Mouse (Mus musculus) CH12.LX (cell line): ENCODE results near the gene Unc13b. TPM values are rescaled to one million over a fixed set of nuclear protein-coding genes. Genes with fewer than 3 reads are reported as not detected.

Source experiments
- DNase-seq: peaks from one replicate; pipeline ENCODE4 v3.0.0-alpha.2; 2013; ENCODE audit errors: extremely low read depth
- H3K27ac ChIP-seq: 2 replicates; pipeline ENCODE4 v1.5.1; 2012; ENCODE audit warnings: low read depth, mild to moderate bottlenecking, control low read depth, moderate library complexity; ENCODE audit not compliant: insufficient read depth
- H3K27me3 ChIP-seq: replicated peaks from 2 replicates; pipeline ENCODE3; 2012; ENCODE audit warnings: inconsistent platforms
- H3K36me3 ChIP-seq, 2 experiments: replicated peaks in 1 of 2; 2 replicates each; pipeline versions ENCODE3 to v1.6.1; 2012; ENCODE audit warnings: inconsistent platforms in 1 of 2, low read length in 1 of 2, mild to moderate bottlenecking in 1 of 2, mixed read lengths in 1 of 2, moderate library complexity in 1 of 2; ENCODE audit not compliant: control insufficient read depth in 1 of 2, insufficient read depth in 1 of 2
- H3K4me1 ChIP-seq, 2 experiments: 2 replicates each; pipeline ENCODE4 v1.6.1; 2012; ENCODE audit warnings: inconsistent platforms in 1 of 2, moderate library complexity in 1 of 2; ENCODE audit not compliant: insufficient read depth in 2 of 2, control insufficient read depth in 1 of 2
- H3K4me2 ChIP-seq: 2 replicates; pipeline ENCODE4 v1.6.1; 2012; ENCODE audit warnings: low read depth, mild to moderate bottlenecking, control low read depth; ENCODE audit not compliant: poor library complexity, insufficient read depth, severe bottlenecking
- H3K4me3 ChIP-seq, 3 experiments: fragments of 150-350 bp in 1 of 3; sonication (generic) in 1 of 3; replicated peaks in 1 of 3; 2 replicates each; pipeline versions ENCODE3 to v1.5.1; 2011 to 2012; ENCODE audit warnings: low read depth in 2 of 3, low read length in 2 of 3, mild to moderate bottlenecking in 2 of 3, moderate library complexity in 2 of 3, control low read depth in 1 of 3, improper control_type of control experiment in 1 of 3, inconsistent platforms in 1 of 3, mixed read lengths in 1 of 3; ENCODE audit not compliant: poor library complexity in 1 of 3
- H3K79me2 ChIP-seq: replicated peaks from 2 replicates; pipeline ENCODE4 v1.6.1; 2012; ENCODE audit warnings: mild to moderate bottlenecking, moderate library complexity; ENCODE audit not compliant: control insufficient read depth, poor library complexity, insufficient read depth, severe bottlenecking; ENCODE audit errors: extremely low read depth
- H3K9ac ChIP-seq: 2 replicates; pipeline ENCODE4 v1.6.1; 2012; ENCODE audit warnings: low read depth, mild to moderate bottlenecking, control low read depth, moderate library complexity; ENCODE audit not compliant: insufficient read depth
- H3K9me3 ChIP-seq: replicated peaks from 2 replicates; pipeline ENCODE3; 2012; ENCODE audit warnings: low read length, inconsistent platforms, mixed read lengths
- BHLHE40 ChIP-seq: IDR thresholded peaks from 2 replicates; pipeline ENCODE4 v1.6.1; 2011; ENCODE audit warnings: mild to moderate bottlenecking, low read depth, low read length, improper control_type of control experiment
- CHD1 ChIP-seq: IDR thresholded peaks from 2 replicates; pipeline ENCODE4 v1.6.1; 2012; ENCODE audit warnings: low read depth, low read length, improper control_type of control experiment, inconsistent platforms
- CHD2 ChIP-seq: IDR thresholded peaks from 2 replicates; pipeline ENCODE4 v1.6.1; 2011; ENCODE audit warnings: low read length, improper control_type of control experiment
- EP300 ChIP-seq: IDR thresholded peaks from 2 replicates; pipeline ENCODE4 v1.6.1; 2011; ENCODE audit warnings: low read length, improper control_type of control experiment
- HCFC1 ChIP-seq: IDR thresholded peaks from 2 replicates; pipeline ENCODE4 v1.6.1; 2012; ENCODE audit warnings: low read depth, mild to moderate bottlenecking, inconsistent platforms, low read length, improper control_type of control experiment
- JUN ChIP-seq: IDR thresholded peaks from 2 replicates; pipeline ENCODE4 v1.6.1; 2011; ENCODE audit warnings: low read depth, mild to moderate bottlenecking, low read length, improper control_type of control experiment, moderate library complexity; ENCODE audit not compliant: insufficient read depth
- KAT2A ChIP-seq: IDR thresholded peaks from 2 replicates; pipeline ENCODE4 v1.6.1; 2012; ENCODE audit warnings: low read length, improper control_type of control experiment, inconsistent platforms; ENCODE audit not compliant: insufficient replicate concordance
- MAX ChIP-seq: IDR thresholded peaks from 2 replicates; pipeline ENCODE4 v1.6.1; 2011; ENCODE audit warnings: low read length, improper control_type of control experiment
- MEF2A ChIP-seq: IDR thresholded peaks from 2 replicates; pipeline ENCODE4 v1.6.1; 2014; ENCODE audit warnings: low read depth, mild to moderate bottlenecking, inconsistent platforms, low read length, improper control_type of control experiment, borderline replicate concordance
- MXI1 ChIP-seq: IDR thresholded peaks from 2 replicates; pipeline ENCODE4 v1.6.1; 2011; ENCODE audit warnings: mild to moderate bottlenecking, low read depth, low read length, improper control_type of control experiment
- NELFE ChIP-seq: IDR thresholded peaks from 2 replicates; pipeline ENCODE4 v1.6.1; 2011; ENCODE audit warnings: low read depth, low read length, improper control_type of control experiment
- PAX5 ChIP-seq: IDR thresholded peaks from 2 replicates; pipeline ENCODE4 v1.6.1; 2012; ENCODE audit warnings: low read length, inconsistent platforms, mixed read lengths
- POLR2AphosphoS2 ChIP-seq: IDR thresholded peaks from 2 replicates; pipeline ENCODE4 v1.6.1; 2011; ENCODE audit warnings: low read depth, low read length, improper control_type of control experiment
- SIN3A ChIP-seq: IDR thresholded peaks from 2 replicates; pipeline ENCODE4 v1.6.1; 2012; ENCODE audit warnings: low read length, improper control_type of control experiment, inconsistent platforms
- SMC3 ChIP-seq: IDR thresholded peaks from 2 replicates; pipeline ENCODE4 v1.6.1; 2011; ENCODE audit warnings: low read depth, low read length, improper control_type of control experiment
- TBP ChIP-seq: conservative IDR thresholded peaks from 2 replicates; pipeline ENCODE4 v1.6.1; 2011; ENCODE audit warnings: low read depth, low read length, improper control_type of control experiment
- TCF12 ChIP-seq: IDR thresholded peaks from 2 replicates; pipeline ENCODE4 v1.6.1; 2014; ENCODE audit warnings: low read depth, mild to moderate bottlenecking, inconsistent platforms, low read length, improper control_type of control experiment
- UBTF ChIP-seq: IDR thresholded peaks from 2 replicates; pipeline ENCODE4 v1.6.1; 2012; ENCODE audit warnings: low read depth, mild to moderate bottlenecking, inconsistent platforms, low read length, improper control_type of control experiment, moderate library complexity
- USF1 ChIP-seq: IDR thresholded peaks from 2 replicates; pipeline ENCODE4 v1.6.1; 2014; ENCODE audit warnings: low read depth, mild to moderate bottlenecking, inconsistent platforms, low read length, improper control_type of control experiment
- USF2 ChIP-seq: conservative IDR thresholded peaks from 2 replicates; pipeline ENCODE4 v1.6.1; 2011; ENCODE audit warnings: low read depth, low read length, improper control_type of control experiment
- ZC3H11A ChIP-seq: IDR thresholded peaks from 2 replicates; pipeline ENCODE4 v1.6.1; 2012; ENCODE audit warnings: low read depth, mild to moderate bottlenecking, inconsistent platforms, low read length, improper control_type of control experiment
- ZMIZ1 ChIP-seq: IDR thresholded peaks from 2 replicates; pipeline ENCODE4 v1.6.1; 2012; ENCODE audit warnings: low read depth, mild to moderate bottlenecking, inconsistent platforms, low read length, improper control_type of control experiment
- dilution Hi-C: fragments of 300-500 bp; cut with MboI; formaldehyde crosslinking; loops from 2 replicates; pipeline ENCODE4 v1.14.3; 2020; ENCODE audit warnings: low sequenced_read_pairs; ENCODE audit not compliant: extremely low pct_unique_long_range_greater_than_20kb, extremely low pct_ligation_motif_present
- in situ Hi-C: fragments of 300-500 bp; cut with MboI; formaldehyde crosslinking; loops from 3 replicates; pipeline ENCODE4 v1.14.3; 2019; ENCODE audit warnings: low sequenced_read_pairs, low pct_ligation_motif_present, low pct_unique_long_range_greater_than_20kb, mixed read lengths
- polyA plus RNA-seq: library from polyadenylated mRNA; unstranded; fragments of >175 nt; gene quantifications from 2 replicates; pipeline ENCODE4 v1.2.1, GENCODE M21; 2012; ENCODE audit warnings: low read depth; ENCODE audit not compliant: insufficient read length
- total RNA-seq, 2 experiments: library from RNA; depleted of rRNA; stranded (reverse); fragments of 300-350 nt in 1 of 2; fragments of >200 nt in 1 of 2; gene quantifications; 2 replicates each; pipeline ENCODE4 v1.2.3; 2012 to 2014

The Unc13b gene
- total and polyA plus RNA-seq, 3 experiments, result 0.08 to 0.23 (median 0.19) TPM

GRCm38 (mm10) chr4:43258556-43258955 is 199.8 kb downstream of the Unc13b start:
- H3K9me3 ChIP-seq, result no peaks in the 10 kb centered on the region
- dilution Hi-C loops, result no loop called here
- no peaks in the 10 kb centered on the region for H3K4me1 ChIP-seq
- no peak overlapping the region for H3K4me2 ChIP-seq
- H3K27me3 ChIP-seq, result peaks cover 15% of the 10 kb centered on the region
- no peak overlapping the region for H3K27ac ChIP-seq
- in situ Hi-C loops, result no loop called here
- no peak for DNase-seq
- H3K79me2 ChIP-seq, result no peaks in the 10 kb centered on the region
- no peak overlapping the region for H3K4me3 ChIP-seq
- no peaks in the 10 kb centered on the region for H3K36me3 ChIP-seq
- H3K9ac ChIP-seq, result no peak overlapping the region
- TF ChIP-seq CHD1, result no peak
- TF ChIP-seq EP300, result no peak
- no peak for TF ChIP-seq USF1
- TF ChIP-seq USF2, result no peak
- no peak for TF ChIP-seq TBP
- no peak for TF ChIP-seq SIN3A
- no peak for TF ChIP-seq ZC3H11A

- dilution Hi-C loops, result no loop called here
- Histone ChIP-seq H3K27ac (no peak overlapping the region), H3K27me3 (peaks cover 15% of the 10 kb centered on the region), H3K4me3 (no peak overlapping the region), H3K4me1 (no peaks in the 10 kb centered on the region)
- in situ Hi-C loops, result no loop called here
- no peak for TF ChIP-seq CHD2
- no peak for TF ChIP-seq POLR2AphosphoS2
- no peak for TF ChIP-seq TCF12
- TF ChIP-seq NELFE, result no peak
- TF ChIP-seq MXI1, result no peak
- no peak for TF ChIP-seq TBP
- no peak for TF ChIP-seq PAX5
- no peak for TF ChIP-seq SMC3
- no peak for TF ChIP-seq EP300
- no peak for TF ChIP-seq UBTF
- no peak for TF ChIP-seq HCFC1
- no peak for TF ChIP-seq KAT2A
- TF ChIP-seq MEF2A, result no peak
- TF ChIP-seq SIN3A, result no peak
- no peak for TF ChIP-seq BHLHE40
- TF ChIP-seq ZMIZ1, result no peak
- no peak for TF ChIP-seq JUN
- no peak for TF ChIP-seq MAX
- TF ChIP-seq, all 38 proteins: peak for 0
- no peak overlapping the region for H3K4me2 ChIP-seq
- DNase-seq, result no peak
- no peaks in the 10 kb centered on the region for H3K9me3 ChIP-seq
- H3K79me2 ChIP-seq, result no peaks in the 10 kb centered on the region
- no peak overlapping the region for H3K9ac ChIP-seq
- no peaks in the 10 kb centered on the region for H3K36me3 ChIP-seq
Observed at GRCm38 (mm10) chr4:43259435-43259834, 200.7 kb downstream of the Unc13b start.
